Mouse (Mus musculus): Measurements from ENCODE around the gene Nav2.

The Nav2 gene

GRCm38 (mm10) chr7:49534208-49534607 is 625.7 kb downstream of the Nav2 start:
- no peak for DNase-seq

- DNase-seq: no peak
These were observed 629.8 kb downstream of the Nav2 start for GRCm38 (mm10) chr7:49538360-49538759.

GRCm38 (mm10) chr7:49540181-49540580 is 631.7 kb downstream of the Nav2 start:
- DNase-seq: no peak

- no peak for DNase-seq
These were observed 633.6 kb downstream of the Nav2 start for GRCm38 (mm10) chr7:49542135-49542534.

- DNase-seq: no peak
These were observed 636.5 kb downstream of the Nav2 start for GRCm38 (mm10) chr7:49544775-49545705.

DNA sequence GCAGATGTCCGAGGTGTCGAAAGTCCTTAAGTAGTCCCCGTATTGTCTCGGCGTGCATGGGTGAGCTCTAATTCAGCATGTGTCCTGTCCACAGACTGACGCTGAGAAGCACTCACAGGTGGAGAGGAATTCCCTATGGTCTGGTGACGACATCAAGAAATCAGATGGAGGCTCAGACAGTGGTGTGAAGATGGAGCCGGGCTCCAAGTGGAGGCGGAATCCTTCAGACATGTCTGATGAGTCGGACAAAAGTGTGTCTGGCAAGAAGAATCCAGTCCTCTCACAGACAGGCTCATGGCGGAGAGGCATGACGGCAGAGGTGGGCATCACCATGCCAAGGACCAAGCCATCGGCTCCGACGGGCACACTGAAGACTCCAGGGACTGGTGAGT is 637.2 kb downstream of the Nav2 start:
- DNase-seq: no peak

DNA sequence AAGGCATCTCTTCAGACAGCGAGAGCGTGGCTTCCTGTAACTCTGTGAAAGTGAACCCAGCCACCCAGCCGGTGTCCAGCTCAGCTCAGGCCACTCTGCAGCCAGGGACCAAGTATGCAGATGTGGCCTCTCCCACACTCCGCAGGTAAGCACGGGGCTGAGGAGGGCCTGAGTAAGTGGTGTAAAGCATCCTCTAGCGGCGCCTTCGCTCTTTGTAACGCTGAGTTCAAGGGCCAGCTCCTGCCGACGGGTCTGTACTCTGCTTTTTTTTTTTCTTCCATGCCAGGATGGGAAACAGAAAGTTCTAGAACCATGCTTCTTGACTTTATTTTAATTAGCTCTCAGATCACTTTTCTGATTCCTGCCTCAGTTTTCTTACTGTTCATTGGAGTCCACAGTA is 639.9 kb downstream of the Nav2 start:
- DNase-seq: no peak

- DNase-seq: no peak
These were observed 644.9 kb downstream of the Nav2 start for GRCm38 (mm10) chr7:49553236-49553981.

DNA sequence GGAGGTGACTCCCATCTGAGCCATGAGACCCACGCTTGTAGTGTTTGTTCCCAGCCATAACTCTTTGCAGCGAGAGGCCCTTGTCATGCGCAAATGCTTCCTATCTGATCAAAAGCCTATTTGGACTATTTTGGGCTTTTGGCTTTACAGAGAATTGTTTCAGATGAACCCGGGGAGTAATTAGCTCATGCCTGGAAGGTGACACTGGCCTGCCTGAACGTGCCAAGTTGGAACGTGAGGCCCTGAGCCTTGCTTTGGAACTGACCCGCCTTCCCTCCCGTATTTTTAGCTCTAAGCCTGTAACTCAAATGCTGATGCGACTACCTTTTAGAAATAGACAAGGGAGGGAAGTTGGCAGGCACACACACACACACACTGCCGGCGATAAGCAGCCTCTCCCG is 649.7 kb downstream of the Nav2 start:
- DNase-seq: peak; percentile 60 to 79

GRCm38 (mm10) chr7:49558895-49559294 is 650.4 kb downstream of the Nav2 start:
- peak; percentile 63 to 73 for DNase-seq

DNA sequence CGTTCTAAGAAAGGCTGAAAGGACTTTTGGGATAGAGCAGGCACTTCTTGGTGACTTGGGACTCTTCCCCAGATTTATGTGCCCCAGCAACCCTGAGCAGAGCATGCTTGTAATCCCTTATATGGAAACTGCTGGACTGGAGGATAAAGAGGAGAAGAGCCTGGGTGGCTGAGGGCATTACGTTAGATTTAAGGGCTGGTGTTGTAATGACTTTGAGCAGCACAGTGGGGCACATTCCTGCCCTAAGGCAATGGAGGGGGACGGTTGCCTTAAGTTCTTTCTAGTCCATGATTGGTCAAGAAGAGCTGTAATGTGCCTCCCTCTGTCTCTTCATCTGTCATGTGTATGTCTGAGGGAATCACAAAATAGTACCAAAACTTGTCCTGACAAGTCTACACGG is 651.5 kb downstream of the Nav2 start:
- no peak for DNase-seq

- DNase-seq: no peak
These were observed 653.9 kb downstream of the Nav2 start for GRCm38 (mm10) chr7:49562404-49562803.

DNA sequence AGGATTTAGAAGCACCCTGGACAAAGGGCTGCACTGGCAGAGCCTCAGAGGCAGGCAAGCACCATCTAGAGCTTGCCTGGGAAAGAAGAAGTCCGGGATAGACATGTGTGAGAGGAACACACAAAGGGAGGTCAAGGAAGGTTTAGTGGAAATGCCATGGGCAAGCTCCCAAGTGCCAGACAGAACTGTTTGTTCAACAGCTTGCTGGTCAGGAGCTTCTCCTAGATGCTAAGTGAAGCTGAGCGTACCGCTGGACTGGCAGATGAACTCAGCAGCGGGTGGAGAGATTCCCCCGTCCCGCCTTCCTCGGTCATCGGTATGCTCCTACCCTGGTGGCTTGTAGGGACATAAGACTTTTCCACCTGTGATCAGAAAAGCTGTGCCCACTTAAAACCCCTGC is 654.3 kb downstream of the Nav2 start:
- DNase-seq: peak; percentile 34 to 42

GRCm38 (mm10) chr7:49565084-49565483 is 656.6 kb downstream of the Nav2 start:
- DNase-seq: no peak

GRCm38 (mm10) chr7:49565798-49566197 is 657.3 kb downstream of the Nav2 start:
- DNase-seq: no peak

DNA sequence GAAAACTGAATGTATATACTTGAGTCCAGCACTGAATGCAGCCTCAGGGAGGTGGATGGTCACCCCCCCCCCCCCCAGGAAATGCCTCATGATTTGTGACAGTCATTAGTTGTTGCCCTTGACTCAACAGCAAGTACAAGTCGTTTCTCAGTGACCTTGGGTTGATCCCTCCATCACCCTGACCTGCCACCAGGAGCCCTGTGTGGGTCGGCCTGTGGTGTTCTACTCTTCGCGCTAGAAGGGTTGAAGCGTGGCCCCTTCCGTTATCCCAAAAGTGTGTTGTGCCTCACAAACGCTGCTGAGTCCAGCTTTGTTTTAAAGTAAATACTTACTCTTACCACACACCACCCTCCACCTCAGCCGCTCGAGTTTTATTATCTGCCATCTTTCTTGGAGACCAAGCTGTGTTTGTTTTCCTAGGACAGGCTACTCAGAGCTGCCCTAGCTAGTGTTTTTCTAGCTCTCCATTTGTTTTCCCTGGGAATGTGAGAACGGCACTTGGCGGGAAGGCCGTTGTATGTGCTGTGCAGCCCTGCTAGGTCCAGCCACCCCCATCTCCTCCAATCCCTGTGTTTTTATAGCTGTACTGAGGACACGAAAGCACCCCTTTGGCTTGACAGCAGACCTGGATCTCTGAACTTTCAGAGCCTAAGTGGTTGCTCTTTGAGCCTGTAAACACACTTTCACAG is 659.0 kb downstream of the Nav2 start:
- no peak for DNase-seq

DNA sequence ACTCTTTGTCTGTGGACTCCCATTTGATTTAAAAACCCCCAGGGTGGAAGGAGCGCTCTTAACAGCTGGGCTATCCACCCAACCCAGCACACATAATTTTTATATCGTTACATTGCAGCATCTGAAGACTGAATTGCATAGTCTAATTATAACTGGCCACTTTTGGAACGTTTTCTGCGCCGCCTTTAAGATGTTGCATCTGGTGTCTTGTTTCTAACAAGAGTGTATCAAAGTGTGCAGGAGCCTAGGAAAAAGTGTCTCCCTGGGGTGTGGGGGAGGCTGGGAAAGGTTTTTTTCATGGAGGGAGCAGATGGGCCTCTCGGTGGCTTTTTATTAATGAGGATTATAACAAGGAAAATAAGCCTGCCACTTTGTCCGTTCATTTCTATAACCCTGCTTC is 661.1 kb downstream of the Nav2 start:
- DNase-seq: no peak

- DNase-seq: no peak
These were observed 663.1 kb downstream of the Nav2 start for GRCm38 (mm10) chr7:49571606-49572005.

DNA sequence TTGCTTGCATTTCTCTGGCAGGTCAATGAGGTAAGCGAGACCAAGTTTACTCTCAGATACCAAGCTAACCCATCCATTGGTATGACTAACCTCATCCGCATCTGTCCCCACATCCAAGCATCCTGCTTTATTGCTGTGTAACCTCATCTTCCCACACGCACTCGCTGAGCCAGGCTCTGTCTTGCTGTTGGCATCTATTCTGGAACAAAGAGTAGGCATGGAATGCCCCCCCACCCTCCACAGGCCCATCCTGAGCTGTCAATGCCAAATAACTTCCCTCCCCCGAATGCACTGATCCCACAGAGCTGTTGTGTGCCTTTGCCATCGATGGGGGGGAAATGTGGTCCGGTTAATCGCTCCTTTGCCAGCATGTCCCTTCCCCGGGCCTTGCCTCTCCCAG is 666.7 kb downstream of the Nav2 start:
- DNase-seq: no peak

GRCm38 (mm10) chr7:49577096-49577495 is 668.6 kb downstream of the Nav2 start:
- no peak for DNase-seq

DNA sequence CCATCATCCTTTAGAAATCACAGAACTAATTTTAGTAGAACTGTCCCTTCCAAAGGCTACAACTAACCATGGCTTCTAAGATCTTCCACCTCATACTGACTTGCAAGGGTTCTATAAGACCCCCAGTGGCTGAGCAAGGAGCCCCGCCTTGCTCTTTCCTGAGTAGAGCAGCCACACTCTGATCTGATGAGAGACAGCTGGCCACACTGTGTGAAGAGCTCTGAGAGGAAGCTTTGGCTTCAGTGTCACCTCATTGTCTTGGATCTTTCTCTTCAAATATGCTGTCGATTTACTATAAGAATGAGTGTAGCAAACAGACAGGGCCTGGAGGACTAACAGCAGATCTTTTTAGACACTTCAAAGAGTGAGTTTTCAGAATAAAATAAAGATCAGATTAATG is 673.4 kb downstream of the Nav2 start:
- no peak for DNase-seq

DNA sequence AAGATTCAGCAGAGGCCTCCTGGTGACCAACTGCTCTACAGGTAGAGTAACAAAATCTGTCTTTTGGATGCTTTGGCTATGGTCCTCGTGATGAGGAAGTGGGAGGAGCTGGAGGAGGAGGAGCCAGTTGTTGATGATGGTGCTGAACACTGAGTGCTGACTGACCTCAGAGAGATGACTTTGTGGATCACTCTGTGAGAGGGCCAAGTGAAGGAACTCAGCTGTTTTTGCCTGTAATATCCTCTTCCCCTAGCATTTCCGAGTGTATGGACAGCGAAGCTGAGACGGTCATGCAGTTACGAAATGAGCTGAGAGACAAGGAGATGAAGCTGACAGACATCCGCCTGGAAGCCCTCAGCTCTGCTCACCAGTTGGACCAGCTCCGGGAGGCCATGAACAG is 674.0 kb downstream of the Nav2 start:
- no peak for DNase-seq

DNA sequence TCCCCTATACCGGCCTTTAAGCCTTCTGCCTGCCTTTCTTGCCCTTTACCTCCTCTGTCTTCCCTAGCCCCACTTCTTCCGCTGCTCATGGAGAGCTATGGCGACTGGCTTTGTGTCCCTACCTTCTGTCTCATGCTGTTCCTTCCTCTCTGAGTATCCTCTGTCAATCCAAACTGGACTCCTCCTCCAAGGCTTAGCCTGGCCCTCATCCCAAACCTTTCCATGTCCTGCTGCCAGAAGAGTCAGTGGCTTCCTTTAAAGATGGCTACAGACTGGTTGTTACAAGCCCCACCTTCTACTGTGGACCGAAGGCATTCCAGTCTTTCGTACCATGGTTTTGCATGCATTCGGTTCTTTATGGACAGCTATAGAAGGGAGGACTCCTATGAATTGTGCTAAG is 674.7 kb downstream of the Nav2 start:
- DNase-seq: peak; percentile 59 to 64

Data from cerebellum, postnatal 14 days (tissue).